Mouse (Mus musculus): ENCODE results near the gene Resf1. TPM values are rescaled to one million over a fixed set of nuclear protein-coding genes. Genes with fewer than 3 reads are reported as not detected.

The Resf1 gene
- polyA plus RNA-seq, 1 experiment = 42.8 TPM

GRCm38 (mm10) chr6:149374986-149375457 is 65.8 kb downstream of the Resf1 start:
- TF ChIP-seq POLR2A (IDR thresholded peaks at IDR 0.05; ENCODE audit: low read depth, low read length) (no peak), CTCF (IDR thresholded peaks at IDR 0.05; ENCODE audit: borderline replicate concordance, insufficient read depth, low read length) (no peak)
- no peak overlapping the region for H3K4me3 ChIP-seq (ENCODE audit: insufficient read depth, low read length)
- no peaks in the 10 kb centered on the region for H3K4me1 ChIP-seq (ENCODE audit: control insufficient read depth, insufficient read depth, low read length)
- H3K27ac ChIP-seq (ENCODE audit: insufficient read depth, low read length) = no peak overlapping the region

DNA sequence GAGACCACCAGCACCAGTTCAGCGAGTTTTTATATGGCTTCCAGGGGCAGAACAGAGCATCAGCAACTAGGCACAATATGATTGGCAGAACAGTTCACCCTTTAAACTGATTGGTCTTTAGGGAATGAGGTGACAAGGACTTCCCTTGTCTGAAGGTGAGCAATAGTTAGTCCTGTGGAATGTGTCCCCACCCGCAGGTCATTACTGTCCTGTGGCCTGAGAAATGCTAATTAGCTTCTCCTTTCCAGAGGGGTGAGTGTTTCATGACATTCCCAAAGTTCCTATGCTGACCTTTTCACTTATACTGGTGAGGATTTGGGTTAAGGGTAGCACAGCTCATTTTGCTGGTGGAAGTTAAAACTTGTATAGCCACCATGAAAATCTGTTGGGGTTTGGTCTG is 74.3 kb downstream of the Resf1 start:
- TF ChIP-seq POLR2A (IDR thresholded peaks at IDR 0.05; ENCODE audit: low read depth, low read length) = no peak
- TF ChIP-seq CTCF (IDR thresholded peaks at IDR 0.05; ENCODE audit: borderline replicate concordance, insufficient read depth, low read length) = no peak
- H3K4me1 ChIP-seq (ENCODE audit: control insufficient read depth, insufficient read depth, low read length) = no peaks in the 10 kb centered on the region
- no peak overlapping the region for H3K4me3 ChIP-seq (ENCODE audit: insufficient read depth, low read length)
- H3K27ac ChIP-seq (ENCODE audit: insufficient read depth, low read length) = no peak overlapping the region

Other genes with a start within 250 kb of the Resf1 start
- 6.6 and 6.9 TPM in 2 replicates for gene Dennd5b, start 207.7 kb upstream of the Resf1 start, polyA plus RNA-seq (2011; ENCODE audit: insufficient read length, low read depth, missing spikeins)
- not detected in 2 replicates for gene Gm10203, start 179.2 kb upstream of the Resf1 start, polyA plus RNA-seq (2011; ENCODE audit: insufficient read length, low read depth, missing spikeins)
- gene Etfbkmt, start 169.6 kb upstream of the Resf1 start, polyA plus RNA-seq (2011; ENCODE audit: insufficient read length, low read depth, missing spikeins) = 5.2 and 6.0 TPM in 2 replicates
- 19.3 and 19.6 TPM in 2 replicates for gene Amn1, start 120.7 kb upstream of the Resf1 start, polyA plus RNA-seq (2011; ENCODE audit: insufficient read length, low read depth, missing spikeins)
- gene Bicd1, start 99.5 kb downstream of the Resf1 start, polyA plus RNA-seq (2011; ENCODE audit: insufficient read length, low read depth, missing spikeins) = 2.9 and 3.3 TPM in 2 replicates